Mouse (Mus musculus) left cerebral cortex, postnatal 4 days (tissue): ENCODE measurements around the gene Olfr1417. TPM values are rescaled to one million over a fixed set of nuclear protein-coding genes. Genes with fewer than 3 reads are reported as not detected.
A peak's percentile ranks its signal among the peaks of the same experiment; 100 is the strongest.

ENCODE experiments used
- DNase-seq: peaks from one replicate; pipeline ENCODE4 v3.0.0-alpha.2; 2022
- intact Hi-C: fragments of 180-260 bp; cut with DNase I; formaldehyde crosslinking; loops from one replicate; pipeline ENCODE4 v1.15.1; 2025
- total RNA-seq, 2 experiments: library from RNA; stranded (reverse); gene quantifications; 2 replicates each; pipeline ENCODE4 v1.2.3; 2021

Olfr1417 gene
- total RNA-seq, 2 experiments from 2014 or later = not detected

GRCm38 (mm10) chr19:11811688-11812365 lies 27.2 kb downstream of the Olfr1417 start:
- DNase-seq = no peak

GRCm38 (mm10) chr19:11810856-11811255 lies 28.2 kb downstream of the Olfr1417 start:
- intact Hi-C loops = no loop called here

More at GRCm38 (mm10) chr19:11811688-11812365, 27.2 kb downstream of the Olfr1417 start:
- intact Hi-C loops = no loop called here

GRCm38 (mm10) chr19:11810003-11810758 lies 28.8 kb downstream of the Olfr1417 start:
- DNase-seq = no peak
- intact Hi-C loops = no loop called here

More at GRCm38 (mm10) chr19:11810856-11811255, 28.2 kb downstream of the Olfr1417 start:
- DNase-seq = peak; percentile 9

GRCm38 (mm10) chr19:11808452-11808851 lies 30.6 kb downstream of the Olfr1417 start:
- intact Hi-C loops = no loop called here
- DNase-seq = no peak

GRCm38 (mm10) chr19:11807822-11808221 lies 31.2 kb downstream of the Olfr1417 start:
- intact Hi-C loops = no loop called here

GRCm38 (mm10) chr19:11807251-11807650 lies 31.8 kb downstream of the Olfr1417 start:
- no peak for DNase-seq
- intact Hi-C loops = no loop called here

More at GRCm38 (mm10) chr19:11807822-11808221, 31.2 kb downstream of the Olfr1417 start:
- no peak for DNase-seq

- no peak for DNase-seq
- intact Hi-C loops = no loop called here
Observed at GRCm38 (mm10) chr19:11804423-11804822, 34.6 kb downstream of the Olfr1417 start.

GRCm38 (mm10) chr19:11800531-11801315 lies 38.3 kb downstream of the Olfr1417 start:
- no peak for DNase-seq
- intact Hi-C loops = no loop called here

- intact Hi-C loops = no loop called here
- DNase-seq = no peak
Observed at GRCm38 (mm10) chr19:11794447-11794846, 44.6 kb downstream of the Olfr1417 start.

- DNase-seq = no peak
- intact Hi-C loops = no loop called here
Observed at GRCm38 (mm10) chr19:11793741-11794359, 45.2 kb downstream of the Olfr1417 start.

- no peak for DNase-seq
- intact Hi-C loops = no loop called here
Observed at GRCm38 (mm10) chr19:11791825-11792224, 47.2 kb downstream of the Olfr1417 start.

- no peak for DNase-seq
- intact Hi-C loops = no loop called here
Observed at GRCm38 (mm10) chr19:11788876-11789275, 50.1 kb downstream of the Olfr1417 start.

- intact Hi-C loops = no loop called here
- DNase-seq = no peak
Observed at GRCm38 (mm10) chr19:11787826-11788225, 51.2 kb downstream of the Olfr1417 start.

GRCm38 (mm10) chr19:11785409-11786154 lies 53.4 kb downstream of the Olfr1417 start:
- intact Hi-C loops = no loop called here
- no peak for DNase-seq

GRCm38 (mm10) chr19:11777191-11777865 lies 61.7 kb downstream of the Olfr1417 start:
- peak; percentile 53 for DNase-seq
- intact Hi-C loops = loop anchor here (5.0 to 10.0 kb wide), 2 partner anchors 135 to 167 kb away; partner anchors contain the start of gene Patl1
